Mouse (Mus musculus) heart, adult 11 months (tissue): ENCODE measurements at regions not wholly inside any gene's neighbourhood (a gene's known extent, or its start where the extent isn't known, plus 50 kb on each side); places are given as distances from the start of the nearest gene placed in this dataset.

Source experiments
- DNase-seq: peaks from one replicate; pipeline ENCODE4 v3.0.0; 2022

- DNase-seq = no peak
Measured at GRCm38 (mm10) chr19:22066302-22066701, 72.5 kb upstream of the Trpm3 start.

- no peak for DNase-seq
Measured at GRCm38 (mm10) chr19:22070246-22071030, 68.4 kb upstream of the Trpm3 start.

GRCm38 (mm10) chr19:22071701-22072100 is 67.1 kb upstream of the Trpm3 start:
- DNase-seq = no peak

GRCm38 (mm10) chr19:22074042-22074441 is 64.8 kb upstream of the Trpm3 start:
- no peak for DNase-seq

- no peak for DNase-seq
Measured at GRCm38 (mm10) chr19:22081448-22081847, 57.4 kb upstream of the Trpm3 start.
